Mouse (Mus musculus) kidney, postnatal 25 days (tissue): Measurements from ENCODE around the gene Gsdme.

Experiments
- DNase-seq, 2 experiments: peaks; one replicate each; pipeline ENCODE4 v3.0.0; 2021; ENCODE audit warnings: mixed read lengths in 2 of 2

The Gsdme gene

DNA sequence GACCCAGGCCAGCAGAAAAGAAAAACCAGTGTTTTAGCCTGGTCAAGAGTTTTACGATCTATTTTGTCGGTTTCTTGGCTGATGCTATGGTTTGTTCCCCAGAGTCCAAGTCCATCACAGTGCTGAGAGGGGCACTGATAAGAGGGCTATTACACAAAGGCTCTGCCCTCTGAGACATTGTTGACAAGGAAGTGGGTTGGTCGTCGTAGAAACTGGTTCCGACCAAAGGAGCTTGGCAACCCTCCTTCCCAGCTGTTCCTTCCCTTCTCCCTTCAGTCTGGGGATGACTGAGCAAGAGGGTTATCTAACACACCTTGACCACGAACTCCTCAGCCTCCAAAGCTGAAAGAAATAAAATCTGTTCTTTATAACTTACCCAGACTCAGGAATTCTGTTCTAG lies at the start of gene Gsdme:
Gene Gsdme, minus strand, starts transcription at position 193 of the 400 bp plus-strand sequence.
- no peak for DNase-seq

GRCm38 (mm10) chr6:50312647-50313046 lies 49.0 kb upstream of the Gsdme start:
- DNase-seq: peak; percentile 77 to 78

DNA sequence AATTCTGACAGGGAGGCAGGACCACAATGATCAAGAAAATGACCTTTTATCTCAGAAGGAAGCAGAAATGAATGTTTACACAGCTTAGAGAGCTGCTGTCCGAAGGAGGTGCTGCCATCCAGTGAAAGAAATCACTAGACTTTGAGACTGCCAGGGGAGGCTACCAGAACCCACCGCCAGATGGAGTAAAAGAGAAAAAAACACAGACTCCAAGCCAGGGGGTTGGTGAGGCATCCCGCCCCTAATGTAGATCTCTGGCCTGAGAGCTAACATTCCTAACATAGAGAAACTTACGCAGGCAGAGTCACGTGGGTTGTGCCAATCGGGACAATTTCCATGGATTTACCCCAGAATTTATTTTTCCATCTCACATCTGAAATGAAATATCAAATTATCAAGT lies 45.4 kb upstream of the Gsdme start:
- DNase-seq: peak in 1 of 2 experiments; percentile 25

DNA sequence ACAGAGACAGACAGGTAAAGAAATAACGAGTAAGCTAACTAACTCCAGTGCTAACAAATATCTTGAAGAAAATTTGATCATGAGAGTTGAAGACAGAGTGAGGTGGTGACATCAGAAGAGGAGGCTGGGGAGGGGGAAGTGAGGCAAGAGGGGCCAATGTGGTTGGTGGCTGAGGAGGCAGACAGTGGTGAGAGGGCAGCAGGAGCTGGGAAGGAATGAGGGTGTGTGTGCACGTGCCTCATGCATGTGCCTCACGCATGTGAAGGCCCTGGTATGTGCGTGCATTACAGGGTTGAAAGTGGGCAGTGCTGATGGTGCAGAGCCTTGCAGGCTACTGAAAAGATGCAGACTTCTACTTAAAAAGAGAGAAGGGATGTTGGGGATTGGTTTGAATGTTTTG lies 43.0 kb upstream of the Gsdme start:
- DNase-seq: no peak

- DNase-seq: peak; percentile 73 to 82
Measured at GRCm38 (mm10) chr6:50304949-50305491, 41.4 kb upstream of the Gsdme start.

DNA sequence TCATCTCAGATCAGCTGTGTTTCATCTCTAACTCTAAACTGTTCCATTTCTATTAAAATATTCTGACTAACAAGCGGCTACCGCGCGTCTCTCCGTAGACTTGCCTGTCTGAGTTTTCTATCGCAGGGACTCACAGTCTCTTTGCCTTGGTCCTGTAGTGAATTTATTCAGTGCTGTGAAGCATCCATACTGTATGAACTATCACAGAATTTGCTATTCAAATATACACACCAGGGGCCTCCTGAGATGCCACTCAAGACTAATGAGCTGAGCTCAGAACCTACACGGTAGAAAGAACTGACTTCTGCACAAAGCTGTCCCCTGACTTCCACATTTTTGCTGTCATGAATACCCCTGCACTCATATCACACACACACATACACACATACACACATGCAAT lies 37.5 kb upstream of the Gsdme start:
- DNase-seq: no peak

GRCm38 (mm10) chr6:50300622-50301021 lies 37.0 kb upstream of the Gsdme start:
- DNase-seq: no peak

GRCm38 (mm10) chr6:50299071-50299470 lies 35.4 kb upstream of the Gsdme start:
- no peak for DNase-seq

DNA sequence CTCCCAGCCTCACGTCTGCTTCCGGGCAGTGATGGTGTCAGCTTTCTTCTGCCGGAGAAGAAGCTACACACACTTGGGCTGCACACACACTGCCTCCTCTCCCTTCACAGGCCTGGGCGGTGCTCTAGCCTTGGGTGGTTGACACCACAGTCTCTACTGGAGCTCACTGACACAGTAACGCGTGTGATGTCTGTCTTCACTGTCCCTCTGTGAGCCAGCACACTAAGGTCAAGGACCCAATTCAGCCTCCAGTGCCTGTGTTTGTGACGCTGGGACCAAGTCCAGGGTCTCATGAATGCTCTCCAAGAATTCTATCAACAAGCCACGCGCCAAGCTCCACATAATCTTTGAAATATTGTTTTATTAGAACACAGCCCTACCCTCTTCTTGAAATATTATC lies 34.0 kb upstream of the Gsdme start:
- DNase-seq: no peak

DNA sequence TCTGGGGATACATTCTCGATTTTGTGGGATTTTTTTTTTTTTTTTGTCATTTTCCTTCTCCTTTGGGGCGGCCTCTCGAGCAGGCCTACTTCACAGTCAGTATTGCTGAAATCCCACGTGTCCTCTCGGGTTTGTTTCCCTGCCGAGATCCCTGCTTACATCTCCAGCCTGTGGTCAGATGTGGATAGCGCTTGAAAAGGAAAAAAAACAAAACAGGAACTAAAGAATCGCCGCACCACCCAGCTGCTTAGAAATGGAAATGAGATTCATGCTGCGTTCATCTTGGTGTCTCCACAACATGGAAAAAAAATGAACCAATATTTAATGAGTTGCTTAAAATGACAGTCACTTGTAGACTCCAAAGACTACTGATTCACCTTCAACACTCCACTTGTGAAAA lies 31.5 kb upstream of the Gsdme start:
- no peak for DNase-seq

DNA sequence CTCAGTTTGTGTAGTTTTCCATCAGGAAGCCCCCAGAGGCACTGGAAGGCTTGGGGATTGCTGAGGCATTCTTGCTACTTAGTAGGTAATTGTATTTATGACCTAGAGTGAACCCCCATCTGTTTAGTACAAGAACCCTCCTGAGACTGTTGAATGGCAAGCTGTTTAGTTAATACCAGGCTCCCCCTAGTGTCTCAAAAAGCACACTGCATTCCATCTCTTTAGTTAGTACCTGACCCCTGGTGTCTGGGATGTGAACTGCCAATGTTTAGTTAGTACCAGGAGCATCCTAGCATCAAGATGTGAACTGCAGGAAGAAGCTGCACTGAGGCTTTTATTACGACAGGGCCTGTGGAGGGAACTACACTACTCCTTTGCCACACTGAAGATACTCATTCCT lies 30.5 kb upstream of the Gsdme start:
- peak; percentile 70 to 96 for DNase-seq

GRCm38 (mm10) chr6:50291650-50292049 lies 28.0 kb upstream of the Gsdme start:
- no peak for DNase-seq

DNA sequence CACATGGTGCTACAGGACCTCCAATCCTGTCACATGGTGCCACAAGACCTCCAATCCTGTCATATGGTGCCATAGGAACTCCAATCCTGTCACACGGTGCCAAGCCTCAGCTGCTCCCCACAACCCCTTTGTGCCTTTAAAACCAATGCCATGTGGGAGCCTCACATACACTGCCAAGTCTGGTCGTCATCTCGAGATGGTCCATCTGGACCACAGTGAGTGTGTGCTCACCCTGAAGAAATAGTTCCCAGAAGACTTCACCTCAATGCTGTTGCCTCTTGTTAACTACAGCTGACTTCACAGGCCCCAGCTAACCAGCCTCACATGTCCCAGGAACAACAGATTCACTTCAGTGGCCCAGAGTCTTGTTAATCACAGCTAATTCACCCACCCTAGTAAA lies 23.2 kb upstream of the Gsdme start:
- no peak for DNase-seq

DNA sequence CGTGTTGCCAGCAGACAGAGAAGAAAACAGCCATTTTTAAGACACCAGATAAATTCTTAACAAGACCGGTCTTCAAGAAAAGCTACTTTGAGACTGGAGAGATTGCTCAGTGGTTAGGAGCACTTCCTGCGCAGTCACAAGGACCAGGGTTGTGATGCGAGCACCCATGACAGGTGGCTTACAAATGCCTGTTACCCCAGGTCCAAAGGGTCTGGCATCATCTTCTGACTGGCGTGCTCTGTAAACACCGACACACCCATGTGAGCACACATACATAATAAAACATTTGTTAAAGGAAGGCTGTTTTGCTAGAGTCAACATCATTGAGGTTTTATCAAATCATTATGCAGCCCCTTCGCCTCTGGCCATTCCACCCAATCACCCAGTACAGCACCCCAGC lies 16.0 kb upstream of the Gsdme start:
- no peak for DNase-seq

- no peak for DNase-seq
Measured at GRCm38 (mm10) chr6:50273947-50274346, 10.3 kb upstream of the Gsdme start.

DNA sequence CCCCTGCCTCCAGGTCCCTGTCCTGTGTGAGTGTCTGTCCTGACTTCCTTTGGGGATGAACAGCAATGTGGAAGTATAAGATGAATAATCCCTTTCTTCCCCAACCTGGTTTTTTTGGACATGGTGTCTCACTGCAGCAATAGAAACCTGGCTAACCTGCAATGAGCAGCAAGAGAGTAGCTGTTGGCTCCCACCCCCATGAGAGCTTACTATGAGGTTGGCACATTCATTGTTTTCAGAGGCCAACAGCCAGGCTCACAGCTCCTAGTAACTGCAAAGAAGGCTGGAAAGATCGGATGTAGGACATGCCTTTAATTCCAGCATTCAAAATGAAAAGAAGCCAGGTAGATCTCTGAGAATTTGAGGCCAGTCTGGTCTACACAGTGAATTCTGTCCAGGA lies 9.8 kb upstream of the Gsdme start:
- DNase-seq: no peak

DNA sequence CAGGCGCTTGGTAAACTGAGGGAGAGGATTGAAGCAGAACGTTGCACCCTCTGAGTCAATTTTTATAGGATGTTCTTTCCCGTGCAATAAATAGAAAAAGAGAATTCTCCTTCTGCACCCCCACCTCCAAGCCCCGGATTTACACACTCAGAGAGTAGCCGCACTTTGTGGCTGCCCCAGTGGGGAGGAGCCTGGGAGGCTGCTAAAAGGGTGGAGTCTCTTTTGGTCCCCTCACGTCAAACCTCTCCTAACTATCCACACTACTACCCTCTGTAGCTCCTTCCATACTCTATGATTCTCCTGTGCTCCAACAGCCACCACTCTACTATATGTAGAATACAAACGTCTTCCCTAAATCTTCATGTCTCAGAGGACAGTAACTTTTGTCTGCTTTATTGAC lies 1.4 kb downstream of the Gsdme start:
- DNase-seq: no peak

DNA sequence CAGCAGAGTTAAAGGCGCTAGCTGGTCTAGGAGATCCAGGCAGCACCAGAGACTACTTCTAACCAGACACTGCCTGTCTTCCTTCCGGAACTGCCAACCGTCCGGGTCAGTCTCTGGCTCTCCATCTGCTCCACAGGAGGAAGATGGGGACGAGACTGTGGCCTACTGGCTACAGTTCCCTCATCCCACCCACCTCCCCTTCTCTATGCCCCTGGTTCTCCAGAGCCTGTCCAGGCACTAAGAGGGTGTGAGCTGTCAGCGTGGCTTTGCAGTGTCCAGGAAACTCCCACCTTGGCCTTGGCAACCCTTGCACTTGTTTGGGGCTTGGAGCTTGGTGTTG lies 1.8 kb downstream of the Gsdme start:
- DNase-seq: no peak

GRCm38 (mm10) chr6:50261201-50261921 lies 2.3 kb downstream of the Gsdme start:
- DNase-seq: peak; percentile 93 to 97

DNA sequence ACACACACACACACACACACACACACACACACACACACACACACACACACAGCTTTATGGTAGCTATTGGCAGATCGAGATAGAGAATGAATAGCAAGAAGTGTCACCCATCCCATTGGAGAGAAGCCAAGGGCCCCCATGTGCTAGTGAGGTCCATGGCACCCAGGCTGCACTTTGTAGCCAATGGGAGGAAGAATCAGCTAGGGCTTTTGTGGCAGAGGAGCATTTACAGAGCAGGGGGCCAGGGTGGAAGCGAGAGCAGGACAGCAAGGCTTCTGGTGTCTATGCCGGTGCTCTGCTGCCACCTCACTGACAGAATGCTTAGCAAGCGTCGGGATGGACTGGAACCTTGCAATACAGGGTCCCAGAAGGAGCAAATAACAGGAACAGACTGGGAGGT lies 8.3 kb downstream of the Gsdme start:
- peak in 1 of 2 experiments; percentile 10 for DNase-seq

GRCm38 (mm10) chr6:50254723-50255184 lies 8.9 kb downstream of the Gsdme start:
- peak; percentile 91 for DNase-seq

DNA sequence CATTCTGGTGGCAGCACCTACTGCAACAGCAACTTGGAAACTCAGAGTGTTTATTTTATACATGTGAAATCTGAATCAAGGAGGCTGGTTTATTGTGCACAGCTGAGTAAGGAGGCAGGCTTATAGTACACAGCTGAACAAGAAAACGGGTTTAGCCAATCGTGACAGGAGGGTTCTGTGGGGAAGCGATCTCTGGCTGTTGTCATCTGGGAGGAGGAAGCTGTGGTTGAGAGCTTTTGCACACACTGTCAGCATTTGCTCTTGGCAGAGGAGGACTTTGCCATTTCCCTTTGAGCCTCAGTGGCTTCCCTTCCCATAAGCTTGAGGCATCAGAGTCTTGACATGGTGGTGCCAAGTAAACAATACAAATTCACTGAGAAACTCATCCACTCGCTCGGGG lies 11.0 kb downstream of the Gsdme start:
- DNase-seq: peak in 1 of 2 experiments; percentile 41

DNA sequence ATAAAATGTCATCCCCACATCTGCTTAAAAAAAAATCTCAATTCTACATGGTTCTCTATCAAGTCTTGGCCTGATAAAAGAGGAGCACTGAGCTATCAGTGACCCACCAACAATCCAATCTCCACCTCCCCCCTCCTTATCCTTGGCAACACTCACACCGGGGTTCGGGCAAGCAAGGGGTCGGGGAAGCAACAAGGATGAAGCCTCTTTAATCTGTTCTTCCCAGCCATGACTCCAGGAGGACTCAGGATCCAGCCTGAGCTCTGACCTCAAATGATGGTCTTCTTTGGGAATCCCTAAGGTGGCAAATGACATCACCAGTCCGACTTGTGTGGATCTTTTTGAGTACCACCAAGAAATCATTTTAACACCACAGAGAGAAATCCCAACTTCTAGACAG lies 15.9 kb downstream of the Gsdme start:
- no peak for DNase-seq

GRCm38 (mm10) chr6:50247356-50247755 lies 16.3 kb downstream of the Gsdme start:
- no peak for DNase-seq

- no peak for DNase-seq
Measured at GRCm38 (mm10) chr6:50244967-50245366, 18.7 kb downstream of the Gsdme start.
